Mouse (Mus musculus) limb, embryonic 10.5 days (tissue): ENCODE results near the gene Slc48a1. TPM values are rescaled to one million over a fixed set of nuclear protein-coding genes. Genes with fewer than 3 reads are reported as not detected.

Experiments used
- DNase-seq: peaks from one replicate; pipeline ENCODE4 v3.0.0-alpha.2; 2017; ENCODE audit warnings: low spot score
- H3K27ac ChIP-seq: fragments of 300-500 bp; sonication (generic); 2 replicates; pipeline ENCODE4 v1.5.1; 2016; ENCODE audit warnings: mild to moderate bottlenecking
- H3K27me3 ChIP-seq: fragments of 300-500 bp; sonication (generic); 2 replicates; pipeline ENCODE4 v1.6.1; 2016; ENCODE audit warnings: low read depth, mild to moderate bottlenecking; ENCODE audit not compliant: poor library complexity, severe bottlenecking
- H3K36me3 ChIP-seq: fragments of 300-500 bp; sonication (generic); 2 replicates; pipeline ENCODE4 v1.6.1; 2016; ENCODE audit warnings: mild to moderate bottlenecking, moderate library complexity
- H3K4me1 ChIP-seq: fragments of 300-500 bp; sonication (generic); 2 replicates; pipeline ENCODE4 v1.6.1; 2016
- H3K4me3 ChIP-seq: fragments of 300-500 bp; sonication (generic); 2 replicates; pipeline ENCODE4 v1.5.1; 2016; ENCODE audit warnings: mild to moderate bottlenecking, moderate library complexity
- H3K9me3 ChIP-seq: fragments of 300-500 bp; sonication (generic); replicated peaks from 2 replicates; pipeline ENCODE4 v1.6.1; 2016; ENCODE audit warnings: mild to moderate bottlenecking
- WGBS: fragments of 180-500 bp; shearing (Covaris S2); methylation state at CpG from one replicate; pipeline ENCODE4 v1.1.7; 2016; 5-methylcytosine and 5-hydroxymethylcytosine counted together
- polyA plus RNA-seq: library from polyadenylated mRNA; unstranded; fragments of >200 nt; fragmentation: Nextera tagmentation; extraction: Ambion mirVana; gene quantifications from 2 replicates; pipeline ENCODE4 v1.2.1, GENCODE M21; 2016

Slc48a1 gene
- polyA plus RNA-seq, 1 experiment from 2014 or later: 23.5 TPM

- WGBS: 69% methylated on average over 5 of the region's 5 CpGs
- H3K27ac ChIP-seq: peak overlapping the region; percentile 74
These were observed 4.4 kb upstream of the Slc48a1 start for GRCm38 (mm10) chr15:97773961-97774370.

GRCm38 (mm10) chr15:97776514-97776913, 1.8 kb upstream of the Slc48a1 start:
- WGBS: 11% methylated on average over 8 of the region's 8 CpGs
- H3K9me3 ChIP-seq: no peaks in the 10 kb centered on the region
- no peak overlapping the region for H3K4me3 ChIP-seq
- peak; percentile 70 for DNase-seq
- peaks cover 13% of the 10 kb centered on the region; the same call in 1 of the 2 replicates for H3K27me3 ChIP-seq
- no peak overlapping the region for H3K27ac ChIP-seq
- peaks cover 57% of the 10 kb centered on the region for H3K4me1 ChIP-seq
- no peaks in the 10 kb centered on the region for H3K36me3 ChIP-seq

More at GRCm38 (mm10) chr15:97773961-97774370, 4.4 kb upstream of the Slc48a1 start:
- peaks cover 36% of the 10 kb centered on the region for H3K27me3 ChIP-seq
- H3K4me1 ChIP-seq: peaks cover 38% of the 10 kb centered on the region
- DNase-seq: no peak
- no peaks in the 10 kb centered on the region for H3K9me3 ChIP-seq
- no peaks in the 10 kb centered on the region for H3K36me3 ChIP-seq
- H3K4me3 ChIP-seq: no peak overlapping the region

GRCm38 (mm10) chr15:97776919-97777318, 1.4 kb upstream of the Slc48a1 start:
- no peak for DNase-seq
- Histone ChIP-seq H3K4me3 (no peak overlapping the region), H3K4me1 (peaks cover 61% of the 10 kb centered on the region), H3K27me3 (peaks cover 13% of the 10 kb centered on the region; the same call in 1 of the 2 replicates), H3K9me3 (no peaks in the 10 kb centered on the region), H3K36me3 (no peaks in the 10 kb centered on the region), H3K27ac (no peak overlapping the region)
- WGBS: 71% methylated on average over 6 of the region's 6 CpGs

- H3K27me3 ChIP-seq: peaks cover 13% of the 10 kb centered on the region; the same call in 1 of the 2 replicates
- no peak for DNase-seq
- H3K4me3 ChIP-seq: no peak overlapping the region
- WGBS: 88% methylated on average over 1 of the region's 1 CpGs
- H3K9me3 ChIP-seq: no peaks in the 10 kb centered on the region
- peaks cover 63% of the 10 kb centered on the region for H3K4me1 ChIP-seq
- peak overlapping the region; percentile 71; the same call in 1 of the 2 replicates for H3K27ac ChIP-seq
- H3K36me3 ChIP-seq: no peaks in the 10 kb centered on the region
These were observed 1.3 kb downstream of the Slc48a1 start for GRCm38 (mm10) chr15:97779576-97779975.

DNA sequence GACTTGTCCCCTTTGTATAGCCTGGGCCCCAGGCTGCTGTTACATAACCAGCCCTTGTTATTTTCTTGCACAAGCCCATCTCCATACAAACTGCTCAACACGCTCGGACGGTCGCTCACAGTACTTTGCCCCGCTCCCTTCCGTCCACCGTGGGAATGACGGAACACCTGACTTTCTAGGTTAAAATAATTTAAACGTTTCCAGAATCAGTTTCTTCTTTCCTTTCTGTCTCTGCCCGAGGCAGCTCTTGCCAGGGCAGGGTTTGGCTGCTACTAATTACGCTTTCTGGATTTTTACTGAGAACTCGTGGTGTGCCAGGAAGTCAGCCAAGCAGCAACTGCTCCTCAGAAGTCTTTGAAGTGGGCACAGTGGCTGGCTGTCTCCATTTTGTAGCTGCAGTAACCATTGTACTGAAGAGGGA, 2.3 kb downstream of the Slc48a1 start:
- H3K27ac ChIP-seq: peak overlapping the region; percentile 71
- no peak for DNase-seq
- H3K36me3 ChIP-seq: no peaks in the 10 kb centered on the region
- peaks cover 61% of the 10 kb centered on the region for H3K4me1 ChIP-seq
- H3K27me3 ChIP-seq: peaks cover 13% of the 10 kb centered on the region
- no peaks in the 10 kb centered on the region for H3K9me3 ChIP-seq
- 67% methylated on average over 12 of the region's 12 CpGs for WGBS
- no peak overlapping the region for H3K4me3 ChIP-seq

DNA sequence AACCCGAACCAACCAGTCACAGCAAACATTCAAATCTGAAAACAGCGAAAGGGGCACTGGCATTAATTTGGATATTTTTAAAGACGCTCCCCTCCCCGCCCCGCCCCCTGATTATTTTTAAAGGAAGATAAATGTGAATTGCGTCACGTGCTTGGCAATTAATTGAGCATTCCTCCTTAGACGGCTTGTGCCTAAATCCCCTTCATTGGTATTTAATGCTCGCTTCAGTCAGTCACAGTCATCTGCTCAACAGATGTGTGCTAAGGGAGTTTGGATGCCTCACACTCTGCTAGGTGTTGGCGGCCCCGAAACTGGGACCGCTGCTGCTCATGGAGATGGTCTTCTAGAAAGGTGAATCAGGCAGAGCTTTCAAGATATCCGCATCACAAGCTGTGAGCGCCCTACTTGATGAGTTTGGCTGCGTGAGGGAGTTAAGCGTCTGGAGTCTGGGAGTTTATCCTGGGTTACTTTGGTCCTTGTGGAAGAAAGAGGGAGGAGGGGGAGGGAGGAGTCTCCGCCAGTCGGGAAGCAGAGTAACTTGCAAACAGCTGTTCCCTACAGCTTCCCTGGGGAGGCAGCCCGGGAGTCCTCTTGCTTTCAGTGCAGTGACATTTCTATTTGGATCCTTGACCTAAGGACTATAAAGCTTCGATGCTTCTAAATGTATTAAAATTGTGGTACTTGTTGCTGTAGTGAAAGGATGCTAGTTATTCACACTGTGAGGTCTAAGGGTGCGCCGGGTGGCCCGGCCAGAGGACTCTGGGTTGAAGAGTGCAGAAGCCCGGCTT, 3.8 kb downstream of the Slc48a1 start:
- peak; percentile 69 for DNase-seq
- no peaks in the 10 kb centered on the region for H3K9me3 ChIP-seq
- peak overlapping the region; percentile 83 for H3K27ac ChIP-seq
- peaks cover 16% of the 10 kb centered on the region for H3K27me3 ChIP-seq
- H3K4me1 ChIP-seq: peaks cover 53% of the 10 kb centered on the region
- H3K36me3 ChIP-seq: no peaks in the 10 kb centered on the region
- H3K4me3 ChIP-seq: peak overlapping the region; percentile 41
- 4% methylated on average over 24 of the region's 24 CpGs for WGBS

- no peaks in the 10 kb centered on the region for H3K36me3 ChIP-seq
- H3K4me1 ChIP-seq: peaks cover 52% of the 10 kb centered on the region
- 7% methylated on average over 9 of the region's 9 CpGs for WGBS
- peak overlapping the region; percentile 83 for H3K27ac ChIP-seq
- DNase-seq: peak; percentile 86
- peak overlapping the region; percentile 41 for H3K4me3 ChIP-seq
- H3K9me3 ChIP-seq: no peaks in the 10 kb centered on the region
- peaks cover 16% of the 10 kb centered on the region for H3K27me3 ChIP-seq
These were observed 4.4 kb downstream of the Slc48a1 start for GRCm38 (mm10) chr15:97782749-97783105.

- Histone ChIP-seq H3K4me3 (peak overlapping the region; percentile 77), H3K9me3 (no peaks in the 10 kb centered on the region), H3K27me3 (peaks cover 16% of the 10 kb centered on the region), H3K36me3 (no peaks in the 10 kb centered on the region), H3K27ac (peak overlapping the region; percentile 86), H3K4me1 (peaks cover 60% of the 10 kb centered on the region)
- DNase-seq: peak; percentile 93
- 3% methylated on average over 39 of the region's 39 CpGs for WGBS
These were observed 5.8 kb downstream of the Slc48a1 start for GRCm38 (mm10) chr15:97784092-97784559.

DNA sequence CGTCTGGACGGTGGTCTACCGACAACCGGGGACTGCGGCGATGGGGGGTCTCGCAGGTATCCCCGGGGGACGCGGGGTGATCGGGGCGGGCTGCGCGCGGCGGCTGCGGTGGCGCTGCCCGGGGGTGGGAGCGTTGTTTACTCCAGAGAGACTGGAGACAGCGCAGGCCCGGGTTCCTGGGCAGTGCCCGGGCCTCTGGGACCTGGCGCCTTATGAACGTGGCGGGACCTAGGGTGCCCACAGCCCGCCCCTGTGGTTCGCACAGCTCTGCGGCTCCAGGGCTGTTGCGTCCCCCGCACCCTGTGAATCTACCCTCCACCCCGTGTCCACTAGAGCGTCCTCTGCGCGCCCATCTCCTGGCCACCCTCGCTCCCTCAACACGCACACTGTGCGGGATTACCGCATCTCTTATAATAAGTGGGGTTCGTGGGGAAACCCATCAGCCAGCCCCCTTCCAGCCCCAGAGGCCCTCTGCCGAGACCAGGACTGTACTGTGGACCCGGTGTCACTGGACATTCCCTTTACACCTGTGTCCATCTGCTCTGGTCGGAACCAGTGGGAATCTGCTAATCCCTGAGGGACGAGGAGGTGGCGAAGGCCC, 6.3 kb downstream of the Slc48a1 start:
- H3K27me3 ChIP-seq: peaks cover 16% of the 10 kb centered on the region
- peaks cover 58% of the 10 kb centered on the region for H3K4me1 ChIP-seq
- no peaks in the 10 kb centered on the region for H3K9me3 ChIP-seq
- no peak for DNase-seq
- H3K4me3 ChIP-seq: peak overlapping the region; percentile 77
- WGBS: 7% methylated on average over 45 of the region's 45 CpGs
- H3K27ac ChIP-seq: peak overlapping the region; percentile 86
- peaks cover 1% of the 10 kb centered on the region; the same call in 1 of the 2 replicates for H3K36me3 ChIP-seq

- peaks cover 8% of the 10 kb centered on the region for H3K36me3 ChIP-seq
- 84% methylated on average over 9 of the region's 9 CpGs for WGBS
- peaks cover 47% of the 10 kb centered on the region for H3K4me1 ChIP-seq
- no peak overlapping the region for H3K27ac ChIP-seq
- peaks cover 16% of the 10 kb centered on the region for H3K27me3 ChIP-seq
- no peaks in the 10 kb centered on the region for H3K9me3 ChIP-seq
- no peak overlapping the region for H3K4me3 ChIP-seq
- DNase-seq: no peak
These were observed 7.6 kb downstream of the Slc48a1 start for GRCm38 (mm10) chr15:97785731-97786411.

- Histone ChIP-seq H3K9me3 (no peaks in the 10 kb centered on the region), H3K27me3 (peaks cover 16% of the 10 kb centered on the region), H3K4me3 (no peak overlapping the region), H3K4me1 (peaks cover 40% of the 10 kb centered on the region), H3K36me3 (peaks cover 14% of the 10 kb centered on the region), H3K27ac (no peak overlapping the region)
- 84% methylated on average over 10 of the region's 10 CpGs for WGBS
- DNase-seq: no peak
These were observed 8.2 kb downstream of the Slc48a1 start for GRCm38 (mm10) chr15:97786412-97787112.

- Histone ChIP-seq H3K4me1 (peaks cover 33% of the 10 kb centered on the region), H3K4me3 (no peak overlapping the region)
These were observed 9.0 kb downstream of the Slc48a1 start for GRCm38 (mm10) chr15:97787148-97787798.

More at GRCm38 (mm10) chr15:97787148-97787798, 9.0 kb downstream of the Slc48a1 start:
- Histone ChIP-seq H3K27ac (peak overlapping the region; percentile 5; the same call in 1 of the 2 replicates), H3K9me3 (no peaks in the 10 kb centered on the region), H3K36me3 (peaks cover 20% of the 10 kb centered on the region), H3K27me3 (peaks cover 16% of the 10 kb centered on the region)
- DNase-seq: no peak
- 89% methylated on average over 7 of the region's 7 CpGs for WGBS
